Mouse (Mus musculus): Measurements from ENCODE around the gene Wdhd1. TPM values are rescaled to one million over a fixed set of nuclear protein-coding genes. Genes with fewer than 3 reads are reported as not detected.

Gene Wdhd1
- total and polyA plus RNA-seq, 3 experiments = 51.6 to 91.5 TPM; not detected in 1

- Histone ChIP-seq H3K36me3 (ENCODE audit: control insufficient read depth in 1 of 2, insufficient read depth in 2 of 2, low read length in 2 of 2) (peaks cover 19 to 23% of the 10 kb centered on the region in 2 experiments), H3K4me3 (ENCODE audit: control insufficient read depth in 1 of 2, insufficient read depth in 1 of 2, low read depth in 2 of 2, low read length in 2 of 2) (no peak overlapping the region), H3K9ac (ENCODE audit: control insufficient read depth, low read depth, low read length, poor library complexity, severe bottlenecking) (no peak overlapping the region), H3K4me1 (ENCODE audit: control insufficient read depth in 1 of 2, insufficient read depth in 2 of 2, low read length in 2 of 2) (peaks cover 8 to 13% of the 10 kb centered on the region in 2 experiments), H3K9me3 (replicated peaks; ENCODE audit: insufficient read depth, low read length) (no peaks in the 10 kb centered on the region), H3K27ac (ENCODE audit: control insufficient read depth, low read depth, low read length) (peak overlapping the region; percentile 15), H3K79me2 (ENCODE audit: control insufficient read depth, insufficient read depth, low read length, poor library complexity) (peaks cover 2% of the 10 kb centered on the region; the same call in 1 of the 2 replicates), H3K27me3 (ENCODE audit: control insufficient read depth in 1 of 2, insufficient read depth in 2 of 2, low read length in 2 of 2) (no peaks in the 10 kb centered on the region)
- DNase-seq (ENCODE audit: low read depth, low spot score) = peak; percentile 88
- no peak for TF ChIP-seq ZMIZ1 (IDR thresholded peaks at IDR 0.05; ENCODE audit: low read depth, low read length)
- TF ChIP-seq POLR2A (IDR thresholded peaks at IDR 0.05; ENCODE audit: control insufficient read depth in 1 of 2, insufficient read depth in 1 of 2, low read depth in 1 of 2, low read length in 2 of 2, poor library complexity in 1 of 2) = no peak; a peak in 1 of 4 replicates
- TF ChIP-seq RAD21 (IDR thresholded peaks at IDR 0.05; ENCODE audit: low read depth, low read length) = no peak
- TF ChIP-seq ELF1 (IDR thresholded peaks at IDR 0.05; ENCODE audit: low read depth, low read length) = no peak
- no peak for TF ChIP-seq USF2 (IDR thresholded peaks at IDR 0.05; ENCODE audit: borderline replicate concordance in 1 of 2, insufficient read depth in 1 of 2, low read depth in 1 of 2, low read length in 2 of 2)
- peak; percentile 54 for TF ChIP-seq POLR2AphosphoS2 (IDR thresholded peaks at IDR 0.05; ENCODE audit: low read length)
- peak; percentile 84 for TF ChIP-seq SIN3A (IDR thresholded peaks at IDR 0.05; ENCODE audit: low read length)
- peak; percentile 19; the same call in 1 of the 2 replicates for TF ChIP-seq SMC3 (IDR thresholded peaks at IDR 0.05; ENCODE audit: low read depth, low read length)
- TF ChIP-seq BHLHE40 (IDR thresholded peaks at IDR 0.05; ENCODE audit: borderline replicate concordance, low read depth, low read length) = no peak
- TF ChIP-seq TAL1 (IDR thresholded peaks at IDR 0.05; ENCODE audit: low read length) = peak; percentile 97
- TF ChIP-seq MYC (IDR thresholded peaks at IDR 0.05; ENCODE audit: low read depth, low read length) = peak; percentile 51; the same call in 1 of the 2 replicates
- no peak for TF ChIP-seq CHD1 (IDR thresholded peaks at IDR 0.05; ENCODE audit: low read depth, low read length)
- no peak for TF ChIP-seq UBTF (IDR thresholded peaks at IDR 0.05; ENCODE audit: borderline replicate concordance, insufficient read depth, low read depth, low read length)
- TF ChIP-seq ZNF384 (IDR thresholded peaks at IDR 0.05; ENCODE audit: low read depth, low read length) = 0 out of 2 replicates have a peak, but pooled peaks have one; percentile 18
- TF ChIP-seq MEF2A (IDR thresholded peaks at IDR 0.05; ENCODE audit: extremely low read depth, insufficient replicate concordance, low read depth, low read length, poor library complexity, severe bottlenecking) = no peak
- no peak for TF ChIP-seq NRF1 (IDR thresholded peaks at IDR 0.05; ENCODE audit: insufficient read depth, low read depth, low read length, poor library complexity, severe bottlenecking)
- TF ChIP-seq ETS1 (IDR thresholded peaks at IDR 0.05; ENCODE audit: low read depth, low read length) = peak; percentile 93
- TF ChIP-seq ZKSCAN1 (IDR thresholded peaks at IDR 0.05; ENCODE audit: low read depth, low read length) = no peak
- TF ChIP-seq ZC3H11A (IDR thresholded peaks at IDR 0.05; ENCODE audit: low read depth, low read length) = no peak
- TF ChIP-seq GATA1 (IDR thresholded peaks at IDR 0.05; ENCODE audit: low read depth, low read length) = peak; percentile 99
- TF ChIP-seq MAX (IDR thresholded peaks at IDR 0.05; ENCODE audit: low read length) = 0 out of 2 replicates have a peak, but pooled peaks have one; percentile 26
- no peak for TF ChIP-seq KAT2A (conservative IDR thresholded peaks at IDR 0.05; ENCODE audit: low read depth, low read length)
- peak; percentile 60; the same call in 1 of the 2 replicates for TF ChIP-seq MAFK (IDR thresholded peaks at IDR 0.05; ENCODE audit: borderline replicate concordance, low read depth, low read length)
- no peak for TF ChIP-seq USF1 (IDR thresholded peaks at IDR 0.05; ENCODE audit: low read depth, low read length)
- TF ChIP-seq MAZ (IDR thresholded peaks at IDR 0.05; ENCODE audit: low read depth, low read length) = peak; percentile 70; the same call in 1 of the 2 replicates
- TF ChIP-seq HCFC1 (IDR thresholded peaks at IDR 0.05; ENCODE audit: low read depth, low read length) = 0 out of 2 replicates have a peak, but pooled peaks have one; percentile 18
- TF ChIP-seq MYB (IDR thresholded peaks at IDR 0.05; ENCODE audit: low read depth, low read length) = no peak
- TF ChIP-seq E2F4 (IDR thresholded peaks at IDR 0.05; ENCODE audit: borderline replicate concordance, low read depth, low read length) = no peak
- TF ChIP-seq RCOR1 (IDR thresholded peaks at IDR 0.05; ENCODE audit: low read depth, low read length) = peak; percentile 91
- TF ChIP-seq NELFE (IDR thresholded peaks at IDR 0.05; ENCODE audit: low read depth, low read length) = no peak
- no peak for TF ChIP-seq POLR2AphosphoS5 (IDR thresholded peaks at IDR 0.05; ENCODE audit: borderline replicate concordance, low read depth, low read length)
- TF ChIP-seq TBP (IDR thresholded peaks at IDR 0.05; ENCODE audit: low read depth, low read length) = 0 out of 2 replicates have a peak, but pooled peaks have one; percentile 30
- peak; percentile 99 for TF ChIP-seq TCF12 (IDR thresholded peaks at IDR 0.05; ENCODE audit: low read depth, low read length)
- TF ChIP-seq EP300 (IDR thresholded peaks at IDR 0.05; ENCODE audit: low read depth in 1 of 2, low read length in 2 of 2) = peak; percentile 95 to 97
- TF ChIP-seq CTCF (IDR thresholded peaks at IDR 0.05 in 2 of 3, conservative IDR thresholded peaks at IDR 0.05 in 1 of 3; ENCODE audit: control insufficient read depth in 1 of 3, insufficient read depth in 1 of 3, low read depth in 2 of 3, low read length in 3 of 3, poor library complexity in 1 of 3, severe bottlenecking in 1 of 3) = no peak
- no peak; the same call in 1 of the 2 replicates for TF ChIP-seq CHD2 (IDR thresholded peaks at IDR 0.05; ENCODE audit: low read length)
- TF ChIP-seq MXI1 (IDR thresholded peaks at IDR 0.05; ENCODE audit: low read depth, low read length) = no peak; the same call in 1 of the 2 replicates
Observed at GRCm38 (mm10) chr14:47240600-47240999, 36.1 kb downstream of the Wdhd1 start.
